Mouse (Mus musculus): ENCODE results near the gene Crat. TPM values are rescaled to one million over a fixed set of nuclear protein-coding genes. Genes with fewer than 3 reads are reported as not detected.

The Crat gene
- polyA plus RNA-seq, 1 experiment: 55.0 TPM

DNA sequence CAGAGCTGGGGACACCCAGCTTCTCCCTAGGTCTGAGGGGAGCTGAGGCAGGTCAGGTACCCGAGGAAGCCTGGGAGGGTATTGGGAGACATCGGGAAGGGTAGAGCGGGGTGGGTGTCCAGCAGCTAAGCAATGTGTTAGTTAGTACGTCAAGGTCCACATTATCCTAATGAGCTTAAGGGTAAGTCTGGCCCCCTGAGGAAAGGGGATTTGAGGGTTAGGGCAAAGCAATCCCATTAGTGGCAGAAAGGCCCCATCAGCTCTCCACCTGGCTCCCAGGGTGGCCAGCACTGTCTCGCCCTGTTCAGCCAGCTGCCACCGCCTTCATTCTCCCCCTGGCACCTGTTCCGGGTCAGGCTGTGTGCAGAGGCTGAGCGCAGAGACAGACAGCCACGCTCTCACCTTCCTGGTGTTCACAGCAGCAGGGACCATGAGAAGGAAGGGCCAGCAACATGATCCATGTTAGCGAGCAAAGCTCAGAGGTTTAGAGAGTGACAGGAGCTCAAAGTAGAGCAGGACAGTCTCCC lies 17.6 kb downstream of the Crat start:
- no peaks in the 10 kb centered on the region for H3K9me3 ChIP-seq
- no peak overlapping the region for H3K4me3 ChIP-seq (replicated peaks)
- H3K27me3 ChIP-seq (replicated peaks): no peaks in the 10 kb centered on the region
- H3K36me3 ChIP-seq (replicated peaks; ENCODE audit: low read length): peaks cover 93% of the 10 kb centered on the region
- peaks cover 62% of the 10 kb centered on the region for H3K4me1 ChIP-seq
- TF ChIP-seq FLI1 (IDR thresholded peaks at IDR 0.05; ENCODE audit: low read length): no peak

- no peak overlapping the region for H3K4me3 ChIP-seq (replicated peaks)
- H3K36me3 ChIP-seq (replicated peaks; ENCODE audit: low read length): peaks cover 75% of the 10 kb centered on the region
- H3K4me1 ChIP-seq: peaks cover 69% of the 10 kb centered on the region
- no peaks in the 10 kb centered on the region for H3K27me3 ChIP-seq (replicated peaks)
- TF ChIP-seq GATA1 (IDR thresholded peaks at IDR 0.05; ENCODE audit: borderline replicate concordance, low read length) (no peak), FLI1 (IDR thresholded peaks at IDR 0.05; ENCODE audit: low read length) (no peak)
- no peaks in the 10 kb centered on the region for H3K9me3 ChIP-seq
These were observed 19.4 kb downstream of the Crat start for GRCm38 (mm10) chr2:30396246-30396645.

DNA sequence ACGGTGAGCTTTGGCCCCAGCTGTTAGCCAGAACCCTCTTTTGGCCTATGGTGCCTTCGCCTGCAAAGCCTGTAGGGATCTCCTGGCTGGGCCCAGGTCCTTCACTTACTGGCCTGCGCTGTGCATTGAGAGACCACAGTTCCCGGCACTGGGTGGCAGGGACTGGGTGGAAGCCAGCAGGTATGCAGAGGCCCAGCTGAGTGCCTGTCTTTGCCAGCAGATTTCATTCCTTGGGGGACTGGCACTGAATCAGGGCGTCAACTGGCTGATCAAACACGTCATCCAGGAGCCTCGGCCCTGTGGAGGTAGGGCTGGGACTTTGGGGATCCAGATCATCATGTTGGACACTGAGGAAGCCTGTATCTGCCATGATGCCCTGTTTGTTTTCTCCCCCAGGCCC lies 19.9 kb downstream of the Crat start:
- Histone ChIP-seq H3K9me3 (no peaks in the 10 kb centered on the region), H3K36me3 (replicated peaks; ENCODE audit: low read length) (peaks cover 71% of the 10 kb centered on the region), H3K27me3 (replicated peaks) (no peaks in the 10 kb centered on the region), H3K4me1 (peaks cover 73% of the 10 kb centered on the region), H3K4me3 (replicated peaks) (no peak overlapping the region)
- TF ChIP-seq FLI1 (IDR thresholded peaks at IDR 0.05; ENCODE audit: low read length) (no peak), GATA1 (IDR thresholded peaks at IDR 0.05; ENCODE audit: borderline replicate concordance, low read length) (no peak)

GRCm38 (mm10) chr2:30393370-30393656 lies 22.3 kb downstream of the Crat start:
- peaks cover 7% of the 10 kb centered on the region; the same call in 1 of the 2 replicates for H3K9me3 ChIP-seq
- TF ChIP-seq GATA1 (IDR thresholded peaks at IDR 0.05; ENCODE audit: borderline replicate concordance, low read length): no peak
- no peak for TF ChIP-seq FLI1 (IDR thresholded peaks at IDR 0.05; ENCODE audit: low read length)
- no peaks in the 10 kb centered on the region for H3K27me3 ChIP-seq (replicated peaks)
- peaks cover 61% of the 10 kb centered on the region for H3K4me1 ChIP-seq
- H3K36me3 ChIP-seq (replicated peaks; ENCODE audit: low read length): peaks cover 55% of the 10 kb centered on the region
- peak overlapping the region; percentile 96 for H3K4me3 ChIP-seq (replicated peaks)

- TF ChIP-seq FLI1 (IDR thresholded peaks at IDR 0.05; ENCODE audit: low read length): no peak
- TF ChIP-seq GATA1 (IDR thresholded peaks at IDR 0.05; ENCODE audit: borderline replicate concordance, low read length): no peak
- peaks cover 7% of the 10 kb centered on the region; the same call in 1 of the 2 replicates for H3K9me3 ChIP-seq
- peaks cover 56% of the 10 kb centered on the region for H3K4me1 ChIP-seq
- H3K4me3 ChIP-seq (replicated peaks): peak overlapping the region; percentile 96
- H3K36me3 ChIP-seq (replicated peaks; ENCODE audit: low read length): peaks cover 54% of the 10 kb centered on the region
- H3K27me3 ChIP-seq (replicated peaks): no peaks in the 10 kb centered on the region
These were observed 22.8 kb downstream of the Crat start for GRCm38 (mm10) chr2:30392577-30393369.

DNA sequence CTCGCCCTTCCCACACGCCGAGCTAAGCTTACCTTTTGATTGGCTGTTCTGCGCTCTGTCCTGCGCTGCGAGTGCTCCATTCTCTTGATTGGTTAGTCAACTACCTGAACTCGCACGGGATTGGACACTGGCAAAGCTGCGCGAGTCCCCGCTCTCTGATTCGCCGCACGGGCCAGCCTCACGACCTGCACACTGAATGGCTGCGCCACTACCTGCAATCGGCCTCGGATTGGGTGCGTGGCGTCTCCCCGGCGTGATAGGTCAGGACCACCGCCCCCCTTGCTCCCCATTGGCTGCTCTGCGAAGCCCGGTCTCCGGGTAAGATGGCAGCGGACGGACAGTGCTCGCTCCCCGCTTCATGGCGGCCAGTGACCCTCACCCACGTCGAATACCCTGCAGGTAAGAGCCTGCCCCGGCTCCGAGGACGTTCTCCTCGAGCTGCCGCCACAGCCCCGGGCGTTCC lies 23.5 kb downstream of the Crat start, which contains the start of gene Dolpp1:
TSS of gene Dolpp1 (plus strand) at position 141 of the 463 bp plus-strand sequence.
- H3K4me1 ChIP-seq: peaks cover 56% of the 10 kb centered on the region
- peaks cover 7% of the 10 kb centered on the region; the same call in 1 of the 2 replicates for H3K9me3 ChIP-seq
- TF ChIP-seq FLI1 (IDR thresholded peaks at IDR 0.05; ENCODE audit: low read length) (no peak), GATA1 (IDR thresholded peaks at IDR 0.05; ENCODE audit: borderline replicate concordance, low read length) (no peak)
- peak within 1 kb of the TSS; percentile 96 for H3K4me3 ChIP-seq (replicated peaks)
- no peaks in the 10 kb centered on the region for H3K27me3 ChIP-seq (replicated peaks)
- H3K36me3 ChIP-seq (replicated peaks; ENCODE audit: low read length): peaks cover 52% of the 10 kb centered on the region

DNA sequence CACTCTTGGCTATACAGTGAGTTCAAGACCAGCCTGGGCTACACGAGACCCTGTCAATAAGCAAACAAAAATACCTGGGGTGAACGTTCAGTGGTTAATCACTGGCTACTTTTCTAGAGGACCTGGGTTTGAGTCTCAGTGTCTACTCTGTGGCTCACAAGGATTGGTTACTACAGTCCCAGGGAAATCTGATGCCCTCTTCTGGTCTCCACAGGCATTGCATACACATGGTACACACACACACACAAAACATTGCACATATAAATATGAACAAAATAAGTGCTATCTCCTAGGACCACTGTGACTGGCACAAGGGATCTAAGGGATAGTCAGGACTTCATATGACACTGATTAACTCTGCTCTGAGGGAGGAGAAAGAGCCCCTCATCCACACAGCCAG lies 26.6 kb downstream of the Crat start:
- TF ChIP-seq FLI1 (IDR thresholded peaks at IDR 0.05; ENCODE audit: low read length) (no peak), GATA1 (IDR thresholded peaks at IDR 0.05; ENCODE audit: borderline replicate concordance, low read length) (no peak)
- Histone ChIP-seq H3K27me3 (replicated peaks) (no peaks in the 10 kb centered on the region), H3K36me3 (replicated peaks; ENCODE audit: low read length) (peaks cover 54% of the 10 kb centered on the region), H3K4me3 (replicated peaks) (no peak overlapping the region), H3K4me1 (peaks cover 50% of the 10 kb centered on the region), H3K9me3 (peaks cover 19% of the 10 kb centered on the region)

DNA sequence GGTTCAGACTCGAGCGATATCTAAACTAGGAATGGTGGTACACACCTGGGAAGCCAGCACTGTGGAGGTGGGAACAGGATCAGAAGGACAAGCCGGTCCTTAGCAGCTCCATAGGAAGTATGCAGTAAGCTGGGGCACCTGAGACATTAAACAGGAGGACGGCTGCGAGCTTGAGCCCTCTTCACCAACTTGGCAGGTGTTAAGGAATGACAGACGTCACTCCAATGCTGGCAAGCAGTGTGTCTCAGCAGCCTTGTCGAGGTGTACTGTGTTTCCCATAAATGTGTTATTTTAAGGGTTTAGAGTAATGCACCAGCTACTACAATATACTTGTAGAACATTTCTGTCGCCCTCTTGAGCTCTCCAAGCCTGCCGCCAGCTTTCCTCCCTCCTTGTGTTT lies 28.7 kb downstream of the Crat start:
- peaks cover 19% of the 10 kb centered on the region for H3K9me3 ChIP-seq
- H3K36me3 ChIP-seq (replicated peaks; ENCODE audit: low read length): peaks cover 70% of the 10 kb centered on the region
- TF ChIP-seq GATA1 (IDR thresholded peaks at IDR 0.05; ENCODE audit: borderline replicate concordance, low read length): no peak
- no peak for TF ChIP-seq FLI1 (IDR thresholded peaks at IDR 0.05; ENCODE audit: low read length)
- H3K4me3 ChIP-seq (replicated peaks): no peak overlapping the region
- no peaks in the 10 kb centered on the region for H3K27me3 ChIP-seq (replicated peaks)
- H3K4me1 ChIP-seq: peaks cover 53% of the 10 kb centered on the region

DNA sequence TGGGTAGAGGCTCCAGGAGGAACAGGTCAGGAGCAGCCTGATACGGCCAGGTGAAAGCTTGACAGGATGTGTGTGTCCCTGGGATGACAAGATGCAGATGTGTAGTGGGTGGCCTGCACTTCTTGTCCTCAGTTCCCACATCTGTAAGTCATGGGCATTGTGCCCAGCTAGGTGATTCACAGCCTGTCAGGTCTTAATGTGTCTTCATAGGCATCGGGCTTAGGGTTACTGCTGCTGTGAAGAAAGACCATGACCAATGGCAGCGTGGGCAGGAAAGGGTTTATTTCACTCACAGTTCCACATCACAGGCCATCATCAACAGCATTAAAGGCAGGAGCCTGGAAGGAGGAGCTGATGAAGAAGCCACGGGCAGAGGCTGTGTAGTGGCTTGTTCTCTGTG lies 30.0 kb downstream of the Crat start:
- H3K36me3 ChIP-seq (replicated peaks; ENCODE audit: low read length): peaks cover 82% of the 10 kb centered on the region
- H3K4me1 ChIP-seq: peaks cover 53% of the 10 kb centered on the region
- H3K27me3 ChIP-seq (replicated peaks): no peaks in the 10 kb centered on the region
- peaks cover 19% of the 10 kb centered on the region for H3K9me3 ChIP-seq
- H3K4me3 ChIP-seq (replicated peaks): peak overlapping the region; percentile 10
- TF ChIP-seq FLI1 (IDR thresholded peaks at IDR 0.05; ENCODE audit: low read length): no peak
- TF ChIP-seq GATA1 (IDR thresholded peaks at IDR 0.05; ENCODE audit: borderline replicate concordance, low read length): no peak

- Histone ChIP-seq H3K9me3 (peaks cover 19% of the 10 kb centered on the region), H3K36me3 (replicated peaks; ENCODE audit: low read length) (peaks cover 88% of the 10 kb centered on the region), H3K27me3 (replicated peaks) (no peaks in the 10 kb centered on the region), H3K4me3 (replicated peaks) (peak overlapping the region; percentile 38), H3K4me1 (peaks cover 58% of the 10 kb centered on the region)
- TF ChIP-seq FLI1 (IDR thresholded peaks at IDR 0.05; ENCODE audit: low read length) (no peak), GATA1 (IDR thresholded peaks at IDR 0.05; ENCODE audit: borderline replicate concordance, low read length) (no peak)
These were observed 30.8 kb downstream of the Crat start for GRCm38 (mm10) chr2:30384814-30385213.
